9 mouse cellular contexts compared by ENCODE assay signal in genomic region chr9:5308561-5308960, GRCm38 (mm10). TPM values are rescaled to one million over a fixed set of nuclear protein-coding genes. Genes with fewer than 3 reads are reported as not detected.
DNase-seq lines count a peak whose midpoint lies in the region; TF ChIP-seq lines count a peak whose summit lies in the region.
"Had no signal": no experiment of that assay in that cellular context is flagged by ENCODE, and none has a peak within 500 bp of the region (broad histone marks: within the 10 kb centered on the region; RNA-seq: fewer than 3 reads in every experiment).

Casp4 (plus strand) TSS chr9:5308828.

- no peak within 1 kb of the TSS for H3K4me3 ChIP-seq in heart, embryonic 10.5 days
- peak within 1 kb of the TSS; percentile 58 for H3K4me3 ChIP-seq in heart, adult 2 months
- H3K4me3 ChIP-seq: liver, embryonic 13.5 days had no signal

- TF ChIP-seq EP300 in heart, adult 2 months (IDR thresholded peaks at IDR 0.05; ENCODE audit: insufficient read depth, low read depth, low read length): no peak

- no peak for TF ChIP-seq CTCF in heart, adult 2 months (IDR thresholded peaks at IDR 0.05)

- WGBS in heart, embryonic 10.5 days: 64% methylated on average over 5 of the region's 5 CpGs
- 18% methylated on average over 5 of the region's 5 CpGs for WGBS in heart, adult 2 months

- H3K27ac ChIP-seq in heart, embryonic 10.5 days: no peak within 1 kb of the TSS
- H3K27ac ChIP-seq in heart, adult 2 months: peak within 1 kb of the TSS; percentile 74
- H3K27ac ChIP-seq: liver, embryonic 13.5 days had no signal

- H3K27me3 ChIP-seq in heart, embryonic 10.5 days (ENCODE audit: insufficient read depth, poor library complexity, severe bottlenecking): no peaks in the 10 kb centered on the region
- no peaks in the 10 kb centered on the region for H3K27me3 ChIP-seq in heart, adult 2 months (ENCODE audit: control insufficient read depth, insufficient read depth, low read length)
- H3K27me3 ChIP-seq: liver, embryonic 13.5 days had no signal

- peak; percentile 36; the same call in 1 of the 2 replicates for TF ChIP-seq POLR2A in heart, adult 2 months (IDR thresholded peaks at IDR 0.05; ENCODE audit: insufficient read depth, low read depth, low read length)

- no peaks in the 10 kb centered on the region for H3K79me2 ChIP-seq in heart, adult 2 months (replicated peaks; ENCODE audit: control insufficient read depth, insufficient read depth, low read length)

- H3K4me1 ChIP-seq in heart, embryonic 10.5 days: no peaks in the 10 kb centered on the region
- H3K4me1 ChIP-seq in heart, adult 2 months (ENCODE audit: control insufficient read depth, insufficient read depth, low read length): no peaks in the 10 kb centered on the region; the same call in none of the 2 replicates
- H3K4me1 ChIP-seq: liver, embryonic 13.5 days had no signal

- intact Hi-C loops in heart, adult 2 months (cut with DNase I): loop anchor here (2.0 kb wide), 1 partner anchor 36 kb away; the partner anchor contains the start of gene Casp12

- H3K9me3 ChIP-seq in heart, embryonic 10.5 days: no peaks in the 10 kb centered on the region
- H3K9me3 ChIP-seq: liver, embryonic 13.5 days had no signal

- H3K36me3 ChIP-seq in heart, embryonic 10.5 days: no peaks in the 10 kb centered on the region
- no peaks in the 10 kb centered on the region for H3K36me3 ChIP-seq in heart, adult 2 months (ENCODE audit: control insufficient read depth, insufficient read depth, low read length)
- H3K36me3 ChIP-seq: liver, embryonic 13.5 days had no signal

- peak; percentile 64 to 77 for DNase-seq in heart, adult 18-20 months
- no peak for DNase-seq in heart, embryonic 10.5 days (ENCODE audit: low spot score)
- peak; percentile 35 to 63 for DNase-seq in heart, adult 2 months
- DNase-seq in kidney, postnatal 36 days: peak; percentile 15 to 21
- DNase-seq in naive thymus-derived CD4-positive, alpha-beta T cell, adult 2 months (ENCODE audit: low read depth): peak; percentile 18
- DNase-seq in frontal cortex, adult 2 months (ENCODE audit: extremely low spot score in 1 of 2, low spot score in 1 of 2): no peak
- no peak for DNase-seq in right cerebral cortex, adult 18-20 months
- no peak for DNase-seq in layer of hippocampus, adult 9-11 months
- DNase-seq: liver, embryonic 13.5 days had no signal

- H3K9ac ChIP-seq in heart, adult 2 months (ENCODE audit: low read depth, low read length): peak within 1 kb of the TSS; percentile 57; the same call in 1 of the 2 replicates
- H3K9ac ChIP-seq: liver, embryonic 13.5 days had no signal

RNA-seq across cellular contexts. Expression of gene Casp4, which starts in this region (rescaled TPM):
- total RNA-seq in heart, adult 18-20 months (2021): 1 to 10 TPM; 3.0 TPM
- 0.15 and 0.34 TPM in 2 replicates for polyA plus RNA-seq in heart, embryonic 10.5 days (2016; fragmentation: Nextera tagmentation; extraction: Ambion mirVana)
- 1 to 10 TPM; 1.7 to 3.1 TPM for total RNA-seq in heart, adult 2 months (2021)
- 2.0 and 5.0 TPM in 2 replicates for polyA plus RNA-seq in heart, adult 2 months (2012; rRNA removed)
- 0.82 TPM in 2 replicates for polyA plus RNA-seq in frontal cortex, adult 2 months (2012; rRNA removed)

Comparison
In these comparisons a context has a peak if more than half of its experiments do, and no peak if none do; other contexts are left out.
1. DNase-seq: peak in heart, adult 18-20 months (2 of 2), heart, adult 2 months (2 of 2), kidney, postnatal 36 days (2 of 2) and naive thymus-derived CD4-positive, alpha-beta T cell, adult 2 months (single experiment); none in heart, embryonic 10.5 days (single experiment), frontal cortex, adult 2 months (0 of 2), right cerebral cortex, adult 18-20 months (single experiment) and layer of hippocampus, adult 9-11 months (single experiment).